Mouse (Mus musculus) embryonic facial prominence, embryonic 10.5 days (tissue): Measurements from ENCODE around the gene N4bp2. TPM values are rescaled to one million over a fixed set of nuclear protein-coding genes. Genes with fewer than 3 reads are reported as not detected.

Source experiments
- DNase-seq: peaks from one replicate; pipeline ENCODE4 v3.0.0-alpha.2; 2017; ENCODE audit warnings: low spot score
- H3K27ac ChIP-seq: fragments of 300-500 bp; sonication (generic); replicated peaks from 2 replicates; pipeline ENCODE4 v1.5.1; 2016; ENCODE audit warnings: mild to moderate bottlenecking
- H3K27me3 ChIP-seq: fragments of 300-500 bp; sonication (generic); replicated peaks from 2 replicates; pipeline ENCODE4 v1.6.1; 2016; ENCODE audit warnings: low read depth, mild to moderate bottlenecking; ENCODE audit not compliant: poor library complexity, severe bottlenecking
- H3K36me3 ChIP-seq: fragments of 300-500 bp; sonication (generic); replicated peaks from 2 replicates; pipeline ENCODE4 v1.6.1; 2016; ENCODE audit warnings: mild to moderate bottlenecking, moderate library complexity
- H3K4me1 ChIP-seq: fragments of 300-500 bp; sonication (generic); 2 replicates; pipeline ENCODE4 v1.6.1; 2016
- H3K4me3 ChIP-seq: fragments of 300-500 bp; sonication (generic); 2 replicates; pipeline ENCODE4 v1.5.1; 2016; ENCODE audit warnings: mild to moderate bottlenecking, moderate library complexity
- H3K9me3 ChIP-seq: fragments of 300-500 bp; sonication (generic); 2 replicates; pipeline ENCODE4 v1.6.1; 2016; ENCODE audit warnings: mild to moderate bottlenecking
- WGBS: fragments of 180-500 bp; shearing (Covaris S2); methylation state at CpG from one replicate; pipeline ENCODE4 v1.1.7; 2016; 5-methylcytosine and 5-hydroxymethylcytosine counted together
- polyA plus RNA-seq: library from polyadenylated mRNA; unstranded; fragments of >200 nt; fragmentation: Nextera tagmentation; extraction: Ambion mirVana; gene quantifications from 2 replicates; pipeline ENCODE4 v1.2.1, GENCODE M21; 2016

Gene N4bp2
- polyA plus RNA-seq, 1 experiment from 2014 or later: 37.5 TPM

DNA sequence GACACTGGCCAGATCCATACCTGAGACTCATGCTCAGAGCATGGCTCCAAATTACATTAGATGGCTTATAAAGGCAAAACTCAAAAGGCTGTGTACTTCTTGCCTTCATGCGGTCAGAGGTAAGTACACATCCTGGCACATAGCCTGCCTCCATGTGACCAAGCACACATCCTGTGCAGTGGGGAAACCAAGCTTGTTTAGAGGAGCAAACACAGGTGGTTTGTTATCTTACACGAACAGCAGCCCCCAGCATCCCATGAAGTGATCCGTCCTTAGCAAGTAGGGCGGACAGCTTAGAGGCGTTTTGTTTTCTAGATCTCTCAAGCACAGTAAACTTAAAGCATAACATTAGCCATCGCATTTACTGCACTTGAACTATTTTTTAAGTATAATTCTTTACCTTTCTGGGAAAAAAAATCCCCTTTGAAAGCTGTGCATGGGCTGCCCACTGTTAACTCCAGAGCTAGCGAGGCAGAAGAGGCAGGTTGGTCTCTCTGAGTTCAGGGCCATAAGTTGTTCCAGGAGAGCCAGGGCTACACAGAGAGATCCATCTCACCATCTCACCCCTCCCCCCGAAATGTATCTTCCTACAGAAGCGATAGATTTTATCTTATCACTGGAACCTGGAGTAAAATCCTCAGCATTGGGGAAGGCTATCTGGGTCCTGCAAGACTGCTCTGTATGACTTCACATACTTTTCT is 32.1 kb downstream of the N4bp2 start:
- no peak for DNase-seq
- H3K4me1 ChIP-seq: no peaks in the 10 kb centered on the region
- H3K27ac ChIP-seq: no peak overlapping the region
- no peak overlapping the region for H3K4me3 ChIP-seq
- 92% methylated on average over 9 of the region's 9 CpGs for WGBS
- H3K9me3 ChIP-seq: no peaks in the 10 kb centered on the region
- H3K27me3 ChIP-seq: no peaks in the 10 kb centered on the region
- peaks cover 89% of the 10 kb centered on the region for H3K36me3 ChIP-seq

DNA sequence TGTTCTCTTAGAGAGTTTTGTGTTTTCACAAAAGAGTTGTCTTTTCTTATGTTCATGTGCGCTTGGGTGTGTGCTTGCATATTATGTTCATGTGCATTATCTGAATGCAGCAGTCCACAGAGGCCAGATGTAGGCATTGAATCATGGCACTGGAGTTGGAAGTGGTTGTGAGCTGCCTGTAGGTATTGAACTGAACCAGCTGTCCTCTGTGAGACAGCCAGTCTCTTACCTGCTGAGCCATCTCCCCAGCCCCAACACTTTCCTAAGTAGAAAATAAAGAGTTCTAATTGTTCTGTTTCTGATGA is 32.6 kb downstream of the N4bp2 start:
- Histone ChIP-seq H3K4me3 (no peak overlapping the region), H3K36me3 (peaks cover 89% of the 10 kb centered on the region), H3K27ac (no peak overlapping the region), H3K27me3 (no peaks in the 10 kb centered on the region), H3K9me3 (no peaks in the 10 kb centered on the region), H3K4me1 (no peaks in the 10 kb centered on the region)
- no peak for DNase-seq
- WGBS: 98% methylated on average over 1 of the region's 1 CpGs

DNA sequence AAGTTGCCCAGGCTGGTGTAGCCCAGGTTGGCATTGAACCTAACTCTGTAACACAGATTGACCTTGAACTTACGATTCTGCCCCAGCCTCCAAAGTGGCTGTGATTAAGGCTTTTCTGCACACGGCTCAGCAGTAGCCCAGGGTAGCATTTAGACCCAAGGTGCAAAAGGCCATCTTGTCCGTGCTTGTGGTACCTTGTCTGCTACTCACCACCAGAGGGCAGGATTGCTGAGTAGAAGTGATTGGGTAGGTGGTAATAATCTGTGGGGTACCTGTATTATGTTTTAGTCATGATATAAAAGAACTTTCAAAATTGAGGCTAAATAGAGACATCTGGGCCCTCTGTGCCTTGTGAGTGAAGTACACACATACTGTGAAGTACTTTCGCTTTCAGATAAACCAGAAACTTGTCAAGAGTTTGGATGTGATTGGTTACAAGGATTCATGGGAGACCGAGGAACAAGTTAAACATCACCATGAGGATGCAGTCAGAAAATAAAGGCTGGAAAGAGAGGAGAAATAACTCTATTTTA is 60.3 kb downstream of the N4bp2 start:
- Histone ChIP-seq H3K27ac (no peak overlapping the region), H3K27me3 (no peaks in the 10 kb centered on the region), H3K36me3 (peaks cover 94% of the 10 kb centered on the region), H3K4me1 (no peaks in the 10 kb centered on the region), H3K4me3 (no peak overlapping the region), H3K9me3 (no peaks in the 10 kb centered on the region)
- peak; percentile 19 for DNase-seq
- 77% methylated on average over 5 of the region's 5 CpGs for WGBS

DNA sequence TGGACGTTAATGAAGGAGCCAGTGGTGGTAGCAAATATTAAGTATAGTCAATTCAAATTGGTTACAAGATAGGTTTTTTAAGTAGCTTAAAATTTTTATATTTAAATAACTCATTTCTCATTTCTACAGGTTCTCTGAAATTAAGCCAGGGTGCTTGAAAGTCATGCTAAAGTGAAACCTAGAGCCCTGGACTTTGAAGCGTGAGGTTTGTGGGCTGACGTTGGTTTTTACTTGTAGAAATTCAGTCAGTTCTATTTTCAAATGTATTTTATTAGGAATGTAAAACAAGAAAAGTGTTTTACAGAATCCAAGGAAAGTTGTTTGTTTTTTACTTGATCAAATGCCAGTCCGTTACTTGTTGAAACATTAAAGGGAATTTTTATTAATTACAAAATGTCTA is 63.2 kb downstream of the N4bp2 start:
- H3K9me3 ChIP-seq: no peaks in the 10 kb centered on the region
- H3K36me3 ChIP-seq: peaks cover 86% of the 10 kb centered on the region
- WGBS: 94% methylated on average over 4 of the region's 4 CpGs
- H3K27me3 ChIP-seq: no peaks in the 10 kb centered on the region
- no peak overlapping the region for H3K27ac ChIP-seq
- DNase-seq: no peak
- no peaks in the 10 kb centered on the region for H3K4me1 ChIP-seq
- H3K4me3 ChIP-seq: no peak overlapping the region

DNA sequence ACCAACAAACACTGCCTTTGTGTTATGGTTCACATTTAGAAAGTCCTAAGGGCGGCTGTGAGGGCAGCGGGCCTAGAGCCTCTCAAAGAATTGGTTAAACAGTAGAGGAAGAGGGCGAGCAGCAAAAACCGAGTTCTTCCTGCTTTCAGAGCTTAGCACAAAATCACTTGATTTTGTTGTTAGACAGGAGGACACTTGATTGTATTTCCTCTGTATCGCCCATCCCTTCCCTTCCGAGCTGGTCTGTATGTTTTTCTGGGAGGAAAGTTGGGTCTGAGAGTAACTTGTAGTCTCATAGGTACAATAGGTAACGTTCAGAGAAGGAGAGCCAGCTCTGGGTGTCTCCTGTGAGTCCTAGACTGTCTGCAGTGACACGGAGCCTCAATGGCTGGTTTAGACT is 63.8 kb downstream of the N4bp2 start:
- Histone ChIP-seq H3K4me1 (no peaks in the 10 kb centered on the region), H3K4me3 (no peak overlapping the region), H3K9me3 (no peaks in the 10 kb centered on the region), H3K27me3 (no peaks in the 10 kb centered on the region), H3K36me3 (peaks cover 81% of the 10 kb centered on the region), H3K27ac (no peak overlapping the region)
- WGBS: 90% methylated on average over 8 of the region's 8 CpGs
- no peak for DNase-seq

DNA sequence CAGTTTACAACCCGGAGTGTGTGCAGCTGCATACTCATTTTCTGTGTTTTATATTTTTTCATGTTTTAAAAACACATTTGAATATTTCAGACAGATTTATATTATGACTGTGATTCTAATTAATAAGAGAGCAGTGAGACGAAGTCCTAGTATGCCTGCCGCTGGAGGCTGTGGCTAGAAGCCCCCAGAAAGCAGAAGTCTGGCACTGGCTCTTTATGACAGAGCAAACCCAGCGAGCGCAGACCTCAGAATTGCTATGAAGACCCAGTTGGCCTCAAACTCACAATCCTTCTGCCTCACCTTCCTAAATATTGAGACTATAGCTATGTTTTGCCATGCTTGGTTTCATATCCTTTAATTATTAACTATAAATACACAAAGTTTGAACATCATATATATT is 64.9 kb downstream of the N4bp2 start:
- Histone ChIP-seq H3K9me3 (no peaks in the 10 kb centered on the region), H3K36me3 (peaks cover 74% of the 10 kb centered on the region), H3K27ac (no peak overlapping the region), H3K27me3 (no peaks in the 10 kb centered on the region), H3K4me3 (no peak overlapping the region), H3K4me1 (no peaks in the 10 kb centered on the region)
- WGBS: 94% methylated on average over 5 of the region's 5 CpGs
- DNase-seq: no peak

DNA sequence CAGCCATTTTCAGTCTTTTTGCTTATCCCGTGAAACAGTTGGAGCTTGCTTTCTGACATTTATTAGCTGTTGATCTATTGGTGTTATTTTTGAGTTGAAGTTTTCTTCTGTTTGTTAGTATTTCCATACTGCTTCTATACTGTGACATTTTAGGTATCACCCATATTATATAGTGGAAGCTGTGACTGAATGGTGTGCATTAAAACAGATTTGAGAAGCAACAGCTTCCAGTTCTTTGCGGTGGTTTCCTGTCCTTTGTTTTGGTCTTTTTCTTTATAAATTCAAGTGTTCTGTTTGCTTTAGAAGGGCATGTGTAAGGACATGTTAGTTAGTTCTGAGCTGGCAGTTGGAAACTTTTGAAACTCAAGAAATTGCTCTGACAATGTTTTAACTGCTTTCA is 65.7 kb downstream of the N4bp2 start:
- Histone ChIP-seq H3K27ac (no peak overlapping the region), H3K4me1 (no peaks in the 10 kb centered on the region), H3K27me3 (no peaks in the 10 kb centered on the region), H3K9me3 (no peaks in the 10 kb centered on the region), H3K4me3 (no peak overlapping the region), H3K36me3 (peaks cover 66% of the 10 kb centered on the region)
- no peak for DNase-seq
- 87% methylated on average over 2 of the region's 2 CpGs for WGBS

DNA sequence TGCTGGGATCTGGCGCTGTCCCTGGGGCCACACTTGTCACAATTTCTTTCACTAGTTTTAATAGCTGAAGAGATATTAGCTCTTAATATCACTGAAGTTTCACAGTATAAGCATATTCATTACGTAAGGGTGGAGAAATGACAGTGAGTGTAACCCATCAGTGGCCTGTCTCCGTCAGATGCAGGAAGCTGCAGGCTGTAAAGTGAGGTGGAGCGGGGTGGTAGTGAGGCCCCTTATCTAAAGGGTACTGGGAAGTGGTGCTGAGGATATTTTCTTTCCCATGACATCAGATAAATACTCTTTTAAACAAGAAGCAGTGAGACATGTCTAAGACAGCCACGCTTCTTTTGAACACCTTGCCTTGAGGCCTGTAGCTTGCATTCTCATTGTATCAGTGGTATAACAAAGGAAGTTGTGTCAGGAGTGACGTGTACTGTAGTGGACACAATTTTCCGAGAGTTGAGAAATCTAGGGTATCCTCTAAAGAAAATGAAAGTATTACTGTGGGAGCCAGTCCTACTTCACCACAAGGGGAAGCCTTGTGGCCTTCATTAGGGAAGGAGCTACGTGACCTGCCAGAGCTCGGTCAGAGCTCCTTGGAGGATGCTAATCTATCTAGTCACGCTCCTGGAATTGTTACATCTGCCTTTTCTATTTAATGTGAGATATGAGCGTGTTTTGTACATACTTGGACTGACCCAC is 68.7 kb downstream of the N4bp2 start:
- H3K9me3 ChIP-seq: no peaks in the 10 kb centered on the region
- H3K27me3 ChIP-seq: no peaks in the 10 kb centered on the region
- H3K27ac ChIP-seq: no peak overlapping the region
- no peak for DNase-seq
- no peaks in the 10 kb centered on the region for H3K4me1 ChIP-seq
- WGBS: 93% methylated on average over 11 of the region's 11 CpGs
- H3K36me3 ChIP-seq: peaks cover 45% of the 10 kb centered on the region
- H3K4me3 ChIP-seq: no peak overlapping the region

DNA sequence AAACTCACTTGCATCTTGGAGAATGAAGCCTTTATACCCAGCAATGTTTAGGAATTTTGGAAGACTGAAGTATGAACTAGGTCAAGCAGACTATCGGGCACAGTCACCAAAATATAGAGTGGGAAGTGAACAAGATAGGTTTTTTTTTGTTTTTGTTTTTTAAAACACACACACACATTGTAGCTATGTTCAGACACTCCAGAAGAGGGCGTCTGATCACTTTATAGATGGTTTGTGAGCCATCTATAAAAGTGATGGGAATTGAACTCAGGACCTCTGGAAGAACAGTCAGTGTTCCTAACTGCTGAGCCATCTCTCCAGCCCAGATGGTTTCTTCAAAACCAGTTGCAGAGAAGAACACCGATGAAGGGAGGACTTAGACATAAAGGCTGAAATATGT is 69.8 kb downstream of the N4bp2 start:
- H3K27me3 ChIP-seq: no peaks in the 10 kb centered on the region
- H3K4me3 ChIP-seq: no peak overlapping the region
- WGBS: 82% methylated on average over 3 of the region's 3 CpGs
- H3K36me3 ChIP-seq: peaks cover 38% of the 10 kb centered on the region
- H3K4me1 ChIP-seq: no peaks in the 10 kb centered on the region
- no peaks in the 10 kb centered on the region for H3K9me3 ChIP-seq
- no peak overlapping the region for H3K27ac ChIP-seq
- DNase-seq: no peak

DNA sequence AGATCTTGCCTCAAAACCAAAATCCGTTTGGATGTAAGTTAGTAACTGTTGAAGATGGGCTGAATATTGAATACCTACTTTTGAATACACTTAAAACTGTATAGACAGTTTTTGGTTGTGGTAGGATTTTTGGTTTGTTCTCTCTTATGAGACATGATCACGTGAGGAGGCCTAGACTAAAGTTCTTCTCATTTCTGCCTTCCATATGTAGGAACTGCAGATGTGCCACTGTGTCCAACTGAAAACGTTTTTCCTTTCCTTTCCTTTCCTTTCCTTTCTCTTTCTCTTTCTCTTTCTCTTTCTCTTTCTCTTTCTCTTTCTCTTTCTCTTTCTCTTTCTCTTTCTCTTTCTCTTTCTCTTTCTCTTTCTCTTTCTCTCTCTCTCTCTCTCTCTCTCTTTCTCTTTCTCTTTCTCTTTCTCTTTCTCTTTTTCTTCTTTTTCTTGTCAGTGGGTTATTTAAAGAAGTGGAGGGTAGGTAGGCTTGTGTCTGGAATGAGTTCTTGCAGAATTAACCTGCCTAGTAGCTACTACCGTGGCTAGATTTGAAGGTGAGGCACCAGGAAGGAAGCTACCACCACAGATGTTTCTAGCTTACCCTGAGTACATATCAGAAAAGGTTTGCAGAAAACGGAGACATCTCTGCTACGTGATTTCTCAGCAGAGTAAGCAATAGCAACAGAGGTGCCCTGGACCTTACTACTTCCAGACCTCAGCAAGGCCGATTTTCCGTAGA is 70.6 kb downstream of the N4bp2 start:
- H3K27me3 ChIP-seq: no peaks in the 10 kb centered on the region
- WGBS: 88% methylated on average over 8 of the region's 8 CpGs
- H3K4me3 ChIP-seq: no peak overlapping the region
- H3K36me3 ChIP-seq: peaks cover 30% of the 10 kb centered on the region
- DNase-seq: no peak
- H3K4me1 ChIP-seq: no peaks in the 10 kb centered on the region
- no peaks in the 10 kb centered on the region for H3K9me3 ChIP-seq
- no peak overlapping the region for H3K27ac ChIP-seq

DNA sequence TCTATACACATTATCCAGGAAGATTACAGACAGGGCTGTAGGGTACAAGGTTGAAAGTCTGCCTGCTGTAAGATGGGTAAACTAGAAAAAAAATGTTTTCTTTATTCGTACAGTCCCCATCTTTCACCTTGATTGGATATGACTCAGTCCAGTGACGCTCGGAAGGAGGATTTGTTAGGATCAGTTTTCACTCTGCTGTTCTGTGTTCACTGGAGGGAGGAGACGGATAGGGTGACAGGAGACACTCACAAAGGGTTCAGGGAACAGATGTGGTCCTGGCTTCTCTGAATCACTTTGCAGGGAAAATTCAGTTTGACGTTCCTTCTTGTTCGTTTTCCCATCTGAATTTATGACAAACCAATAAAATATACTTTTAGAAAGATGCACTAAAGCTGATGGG is 74.7 kb downstream of the N4bp2 start:
- Histone ChIP-seq H3K4me1 (peaks cover 9% of the 10 kb centered on the region; the same call in 1 of the 2 replicates), H3K9me3 (no peaks in the 10 kb centered on the region), H3K36me3 (peaks cover 7% of the 10 kb centered on the region; the same call in 1 of the 2 replicates), H3K27ac (no peak overlapping the region), H3K4me3 (no peak overlapping the region), H3K27me3 (no peaks in the 10 kb centered on the region)
- no peak for DNase-seq
- WGBS: 64% methylated on average over 6 of the region's 6 CpGs

DNA sequence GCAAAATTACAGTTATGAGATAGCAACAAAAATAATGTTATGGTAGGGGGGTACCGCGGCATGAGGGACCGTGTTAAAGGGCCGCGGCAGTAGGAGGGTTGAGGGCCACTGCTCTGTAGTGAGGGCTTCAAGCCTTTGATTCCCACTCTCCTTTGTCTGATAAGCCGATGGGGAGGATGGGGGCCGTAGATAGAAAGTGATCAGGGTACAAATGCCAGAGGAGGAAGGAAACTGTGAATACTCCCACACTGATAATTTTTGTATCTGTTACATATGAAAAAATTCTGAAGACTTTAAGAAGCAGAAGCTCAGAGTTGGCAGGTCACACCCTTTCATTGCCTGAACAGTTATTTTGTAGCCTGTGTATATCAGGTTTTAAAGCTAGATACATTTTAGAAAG is 79.6 kb downstream of the N4bp2 start:
- DNase-seq: no peak
- Histone ChIP-seq H3K9me3 (no peaks in the 10 kb centered on the region), H3K4me3 (no peak overlapping the region), H3K27me3 (no peaks in the 10 kb centered on the region), H3K36me3 (no peaks in the 10 kb centered on the region), H3K27ac (no peak overlapping the region), H3K4me1 (peaks cover 17% of the 10 kb centered on the region)
- 92% methylated on average over 7 of the region's 7 CpGs for WGBS

DNA sequence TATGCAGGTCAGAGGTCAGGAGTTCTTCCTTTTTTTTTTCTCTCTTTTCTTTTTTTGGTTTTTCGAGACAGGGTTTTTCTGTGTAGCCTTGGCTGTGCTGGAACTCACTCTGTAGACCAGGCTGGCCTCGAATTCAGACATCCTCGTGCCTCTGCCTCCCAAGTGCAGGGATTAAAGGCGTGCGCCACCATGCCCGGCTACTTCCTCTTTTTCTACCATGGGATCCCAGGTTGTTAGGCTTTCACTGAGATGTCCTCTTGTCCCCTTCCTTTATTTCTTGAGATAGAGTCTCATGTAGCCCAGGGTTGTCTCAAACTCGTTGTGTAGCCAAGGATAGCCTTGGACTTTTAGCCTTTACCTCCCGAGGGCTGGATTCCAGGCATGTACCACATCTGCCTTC is 83.2 kb downstream of the N4bp2 start:
- Histone ChIP-seq H3K36me3 (no peaks in the 10 kb centered on the region), H3K9me3 (no peaks in the 10 kb centered on the region), H3K4me3 (no peak overlapping the region), H3K27me3 (no peaks in the 10 kb centered on the region), H3K27ac (no peak overlapping the region), H3K4me1 (peaks cover 17% of the 10 kb centered on the region)
- WGBS: 87% methylated on average over 8 of the region's 8 CpGs
- DNase-seq: no peak
